Mouse (Mus musculus) CD8-positive naive resting alpha-beta T cell, adult 2 months (primary cell): ENCODE measurements around the gene Olfr1141.

ENCODE experiments used
- DNase-seq, 2 experiments: peaks; one replicate each; pipeline ENCODE4 v3.0.0; 2022; ENCODE audit warnings: low read depth in 2 of 2, low spot score in 2 of 2

Gene Olfr1141

DNA sequence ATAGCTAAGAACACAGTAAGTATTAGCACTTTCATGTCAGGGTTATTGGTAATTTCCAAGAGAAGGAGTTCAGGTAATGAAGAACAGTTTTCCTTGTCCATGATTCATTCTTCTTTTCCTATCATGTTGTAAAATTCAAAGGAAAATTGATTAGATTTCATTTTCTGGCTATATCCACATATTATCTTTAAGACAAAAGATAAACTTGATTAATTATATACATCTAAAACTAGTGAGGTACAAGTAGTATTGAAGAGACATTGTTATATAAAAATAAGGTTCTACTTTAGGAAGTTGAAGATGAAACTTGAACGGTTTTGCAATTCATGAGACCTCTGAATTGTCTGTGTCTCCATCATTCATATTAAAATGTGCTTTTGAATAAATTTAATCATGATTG, at the start of gene Olfr1141:
Olfr1141 (minus strand) TSS at position 101 of the 400 bp plus-strand sequence.
- DNase-seq, result no peak

DNA sequence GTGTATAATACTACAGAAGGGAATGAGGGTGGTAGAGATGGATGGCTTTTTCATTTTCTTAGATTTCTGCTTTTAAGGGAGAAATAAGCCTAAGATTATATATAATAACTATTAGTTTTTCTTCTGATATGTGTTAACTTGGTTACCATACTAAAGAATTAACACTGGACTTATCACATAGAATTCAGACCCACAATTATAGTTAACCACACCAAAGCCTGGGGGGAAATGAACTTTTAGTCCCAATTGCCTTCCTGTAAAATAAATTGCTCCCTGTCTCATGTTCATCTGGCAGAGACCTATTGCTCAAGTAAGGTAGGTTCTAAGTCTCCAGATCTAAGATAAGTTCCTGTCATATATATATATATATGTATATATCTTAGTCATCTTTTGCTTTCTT, 46.5 kb upstream of the Olfr1141 start, which contains the start of gene Olfr1143:
Olfr1143 (plus strand) TSS at position 301 of the 400 bp plus-strand sequence.
- no peak for DNase-seq

DNA sequence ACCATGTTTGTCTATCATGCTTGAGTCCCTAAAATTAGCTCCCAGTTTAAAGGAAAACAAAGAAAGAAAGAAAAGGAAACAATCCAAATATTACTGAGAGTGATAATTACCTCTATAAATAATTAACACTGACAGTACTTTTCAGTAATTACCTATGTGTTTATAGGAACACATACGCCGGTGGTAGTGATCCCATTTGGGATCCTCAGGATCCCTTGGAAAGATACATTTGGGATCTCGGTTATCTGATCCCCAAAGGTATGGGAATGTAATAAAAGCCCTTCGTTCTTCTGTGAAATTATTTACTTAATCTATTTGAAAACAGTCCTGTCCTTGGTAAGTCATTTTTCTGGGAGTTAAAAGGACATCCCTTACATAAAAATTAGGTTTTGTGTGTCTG, 25.4 kb upstream of the Olfr1141 start, which contains the start of gene Olfr152:
Olfr152 (plus strand) TSS at position 301 of the 400 bp plus-strand sequence.
- DNase-seq, result no peak

DNA sequence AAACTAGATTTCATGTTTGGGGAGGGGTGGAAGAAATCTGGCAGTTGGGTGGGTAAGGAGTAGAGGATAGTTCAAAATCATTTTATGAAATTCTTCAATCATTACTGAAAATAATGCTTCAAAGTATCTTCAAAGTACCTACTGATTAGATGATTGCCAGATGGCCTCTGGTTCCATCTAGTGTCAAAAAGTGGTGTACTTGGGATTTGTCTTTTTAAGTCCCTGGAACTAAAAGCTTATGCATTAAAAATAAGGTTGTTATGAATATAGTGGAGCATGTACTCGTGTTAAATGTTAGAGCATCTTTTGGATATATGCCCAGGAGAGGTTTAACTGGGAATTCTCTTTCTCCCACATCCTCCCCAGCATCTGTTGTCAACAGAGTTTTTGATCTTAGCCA, 22.4 kb upstream of the Olfr1141 start:
- DNase-seq, result no peak

DNA sequence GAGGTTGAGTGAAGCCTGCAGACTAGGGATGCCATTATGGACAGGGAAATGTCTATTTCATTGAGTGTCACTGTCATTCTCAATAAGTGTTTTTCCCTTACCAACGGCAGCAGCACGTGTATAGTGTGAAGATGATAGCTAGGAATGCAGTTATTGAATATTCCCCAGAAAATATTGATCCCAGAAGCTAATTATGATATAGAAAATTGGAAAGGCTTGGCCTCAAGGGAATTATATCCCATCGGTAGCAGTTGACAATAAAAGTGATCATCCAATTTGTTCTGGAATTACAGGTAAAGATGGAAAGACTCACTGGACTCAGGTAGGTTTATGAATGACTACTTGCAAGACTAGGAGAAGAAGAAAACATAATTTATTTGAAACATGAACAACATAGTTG, 10.3 kb downstream of the Olfr1141 start, which contains the start of gene Olfr1140:
Olfr1140 (plus strand) TSS at position 301 of the 400 bp plus-strand sequence.
- no peak for DNase-seq

DNA sequence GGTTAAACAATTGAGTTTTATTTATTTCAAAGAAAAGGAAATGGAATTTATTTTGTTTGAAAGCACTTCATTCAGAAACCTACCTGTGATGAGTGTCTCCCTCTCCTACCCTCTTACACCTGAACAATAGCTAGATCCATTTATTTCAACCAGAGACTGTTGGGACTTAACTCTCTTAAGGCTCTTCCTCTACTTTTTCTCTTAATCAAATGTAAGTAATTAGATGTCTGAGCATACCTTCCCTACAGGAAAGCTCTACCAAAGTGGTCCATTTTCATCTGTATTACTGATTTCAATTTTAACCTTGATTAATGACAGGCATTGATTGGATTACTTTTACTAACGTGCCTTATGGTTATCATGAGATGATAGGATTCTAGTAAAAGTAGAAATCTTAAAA, 13.9 kb downstream of the Olfr1141 start, which contains the start of gene Olfr1138:
Olfr1138 (minus strand) TSS at position 101 of the 400 bp plus-strand sequence.
- DNase-seq, result no peak

DNA sequence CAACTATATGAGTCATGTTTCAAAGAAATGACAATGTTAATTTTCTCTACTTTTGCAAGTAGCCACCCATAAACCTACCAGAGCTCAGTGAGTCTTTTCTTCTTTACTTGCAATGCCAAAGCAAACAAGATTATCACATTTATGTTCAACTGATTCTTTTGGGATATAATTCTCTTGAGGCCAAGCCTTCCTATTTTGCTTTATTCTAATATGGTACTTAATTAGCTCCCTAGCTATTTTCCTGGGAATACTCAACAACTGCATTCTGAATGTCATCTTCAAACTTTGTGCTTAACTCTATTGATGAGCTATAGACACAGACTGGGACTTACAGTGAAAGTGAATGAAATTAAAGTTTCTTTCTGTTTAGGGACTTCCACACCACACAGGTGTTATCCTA, 40.7 kb downstream of the Olfr1141 start, which contains the start of gene Olfr1137:
Olfr1137 (minus strand) TSS at position 101 of the 400 bp plus-strand sequence.
- no peak for DNase-seq
